Mouse (Mus musculus) erythroblast, embryonic 14.5 days (primary cell): ENCODE results near the gene Zfp827.

ENCODE experiments used
- GATA1 ChIP-seq: IDR thresholded peaks from 2 replicates; pipeline ENCODE4 v1.6.1; 2012; ENCODE audit warnings: low read length, inconsistent platforms, mixed read lengths
- TAL1 ChIP-seq: IDR thresholded peaks from 3 replicates; pipeline ENCODE4 v1.6.1; 2012; ENCODE audit warnings: low read length, inconsistent platforms, mixed read lengths

DNA sequence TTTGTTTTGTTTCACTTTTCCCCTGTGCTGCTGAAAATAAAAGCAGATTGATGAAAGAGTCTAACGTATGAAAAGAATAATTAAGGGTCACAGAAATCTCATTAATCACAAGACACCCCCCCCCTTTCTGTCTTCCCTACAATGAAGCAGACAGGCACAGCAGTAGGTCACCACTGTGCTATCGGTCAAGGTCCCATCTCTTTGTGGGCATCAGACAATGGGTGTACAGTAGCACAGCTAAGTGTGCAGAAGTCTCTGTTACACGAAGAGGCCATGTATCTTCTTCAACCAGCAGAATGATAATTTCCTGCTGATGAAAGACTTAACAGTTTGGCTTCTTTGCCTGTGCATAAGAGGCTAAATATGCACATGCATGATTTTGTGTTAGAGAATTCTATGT, 170.4 kb downstream of the Zfp827 start:
- TF ChIP-seq GATA1 (no peak), TAL1 (no peak)
